Mouse (Mus musculus): ENCODE measurements around the gene Rarres2.

Gene Rarres2

DNA sequence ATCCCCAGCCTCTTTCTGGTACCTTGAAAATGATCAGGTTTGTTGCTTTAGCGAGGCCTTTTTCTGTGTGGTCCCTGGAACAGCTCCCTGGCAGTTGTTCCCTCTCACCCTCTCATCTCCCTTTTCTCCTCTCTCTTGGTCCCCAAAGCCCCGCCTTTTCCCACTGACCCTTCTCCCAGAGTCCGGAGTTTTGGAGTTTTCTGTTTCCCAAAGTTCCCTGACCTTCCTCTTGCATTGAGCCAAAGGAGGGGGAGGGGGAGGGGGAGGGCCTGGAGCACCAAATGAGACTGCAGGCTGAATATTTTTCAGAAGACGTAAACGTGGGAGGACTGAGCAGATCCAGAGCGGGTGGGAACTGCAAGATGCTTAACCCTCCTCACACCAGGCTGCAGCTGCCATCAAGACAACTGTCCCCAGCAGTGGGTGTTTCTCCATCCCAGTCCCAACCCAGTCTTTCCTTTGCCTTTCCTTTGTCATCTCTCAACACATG is at the start of gene Rarres2:
Gene Rarres2, minus strand, starts transcription at position 218 of the 490 bp plus-strand sequence.
- 41% methylated on average over 6 of the region's 6 CpGs for WGBS

DNA sequence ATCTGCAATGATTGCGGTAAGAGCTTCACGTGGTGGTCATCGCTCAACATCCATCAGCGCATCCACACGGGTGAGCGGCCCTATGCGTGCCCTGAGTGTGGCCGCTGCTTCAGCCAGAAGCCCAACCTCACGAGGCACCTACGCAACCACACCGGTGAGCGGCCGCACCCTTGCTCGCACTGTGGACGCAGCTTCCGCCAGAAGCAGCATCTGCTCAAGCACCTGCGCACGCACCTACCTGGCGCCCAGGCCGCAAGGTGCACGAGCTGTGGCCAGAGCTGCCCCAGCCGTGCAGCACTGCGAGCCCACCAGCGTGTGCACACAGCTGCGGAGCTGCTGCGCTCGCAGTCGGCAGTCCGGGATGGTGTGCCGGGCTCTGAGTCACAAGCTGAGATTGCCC is 47.4 kb upstream of the Rarres2 start:
- whole genome bisulfite sequencing, result 96% methylated on average over 30 of the region's 30 CpGs

DNA sequence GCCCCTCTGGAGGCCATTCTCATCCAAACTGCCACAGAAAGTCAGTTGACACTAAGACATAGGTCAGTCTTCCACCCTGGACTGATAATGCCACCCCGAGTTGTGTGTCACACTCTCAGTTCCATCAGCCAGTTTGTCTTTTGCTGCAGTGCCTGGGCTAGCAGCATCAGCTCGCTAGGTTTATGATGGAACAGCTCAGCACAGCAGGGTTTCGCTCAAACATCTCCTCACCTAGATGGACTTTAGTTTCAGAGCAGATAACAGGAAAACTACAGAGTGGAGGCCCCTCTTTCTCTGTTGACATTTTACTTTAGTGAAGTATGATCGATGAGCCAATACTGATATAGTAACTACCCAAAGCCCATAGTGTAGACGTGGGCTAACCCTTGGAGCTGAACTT is 42.2 kb upstream of the Rarres2 start:
- 96% methylated on average over 5 of the region's 5 CpGs for WGBS

DNA sequence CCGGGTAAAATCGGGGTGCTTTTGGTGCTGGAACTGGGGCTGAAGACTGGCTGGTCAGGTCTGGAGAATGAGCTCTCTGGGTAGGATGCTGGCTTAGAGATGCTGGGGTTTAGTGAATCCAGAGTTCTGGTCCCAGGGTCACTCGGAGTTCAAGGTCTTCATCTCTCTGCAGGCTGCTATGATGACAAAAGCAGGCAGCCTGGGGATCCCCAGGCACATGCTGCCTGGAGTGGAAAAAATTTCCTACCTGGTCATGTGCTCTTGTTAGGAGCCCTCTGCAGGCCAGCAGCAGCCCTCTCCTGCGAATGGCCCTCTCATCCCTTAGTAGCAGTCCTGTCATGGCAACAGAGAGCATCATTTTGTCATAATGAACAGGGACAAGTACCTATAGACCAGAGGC is 40.9 kb upstream of the Rarres2 start:
- 96% methylated on average over 4 of the region's 4 CpGs for WGBS

DNA sequence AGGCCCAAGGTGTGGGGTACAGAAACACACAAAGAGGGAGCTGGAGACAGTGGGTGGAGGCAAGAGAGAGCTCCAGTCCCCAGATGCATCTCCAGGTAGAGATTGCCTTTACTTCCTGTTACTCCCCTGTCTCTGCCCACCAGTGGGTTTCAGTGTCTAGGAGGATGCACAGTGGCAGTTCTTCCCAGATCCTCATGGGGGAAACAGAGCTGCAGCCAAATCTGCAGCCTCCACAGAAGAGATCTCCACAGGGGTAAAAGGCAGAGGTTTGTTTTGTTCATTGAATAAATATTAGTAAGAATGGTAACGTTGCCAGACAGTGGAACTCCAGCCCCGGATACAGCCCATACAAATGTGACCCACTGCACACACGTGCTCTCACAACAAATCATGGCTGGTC is 38.1 kb upstream of the Rarres2 start:
- 82% methylated on average over 3 of the region's 3 CpGs for WGBS

DNA sequence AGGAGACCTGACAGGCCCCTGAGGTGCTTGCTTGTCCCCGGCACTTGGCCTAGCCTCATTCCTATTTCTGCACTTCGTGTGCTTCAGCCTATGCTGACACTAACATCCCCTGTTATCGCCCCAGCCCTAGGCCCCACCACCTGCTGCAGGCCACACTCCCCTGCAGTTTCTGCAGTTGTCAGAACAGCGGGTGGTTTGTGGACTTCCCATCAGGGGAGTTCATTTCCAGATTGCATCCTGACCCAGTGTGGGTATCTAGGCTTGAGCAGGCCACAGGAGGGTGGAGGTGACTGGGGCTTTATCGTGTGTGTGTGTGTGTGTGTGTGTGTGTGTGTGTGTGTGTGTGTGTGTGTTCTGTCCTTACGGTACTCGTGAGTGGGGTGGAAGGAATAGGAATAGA is 36.9 kb upstream of the Rarres2 start:
- 77% methylated on average over 7 of the region's 7 CpGs for WGBS

DNA sequence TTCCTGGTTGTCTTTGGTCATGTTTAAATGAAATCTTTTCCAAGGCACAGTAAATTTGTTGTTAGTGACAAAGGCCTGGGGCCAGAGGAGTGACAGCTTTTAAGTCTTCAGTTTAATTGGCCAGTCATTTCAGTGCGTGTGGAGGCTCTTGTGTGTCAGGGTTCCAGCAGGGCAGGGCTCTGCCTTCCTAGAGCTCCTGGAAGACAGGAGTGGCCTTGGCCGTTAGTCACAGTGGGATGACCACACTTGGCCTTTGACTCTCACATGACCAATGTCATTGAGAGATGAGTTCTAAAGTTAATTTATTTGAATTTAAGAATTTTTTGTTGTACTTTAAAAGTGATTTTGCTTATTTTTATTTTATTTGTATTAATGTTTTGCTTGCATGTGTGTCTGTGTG is 35.5 kb upstream of the Rarres2 start:
- WGBS, result 89% methylated on average over 2 of the region's 2 CpGs

DNA sequence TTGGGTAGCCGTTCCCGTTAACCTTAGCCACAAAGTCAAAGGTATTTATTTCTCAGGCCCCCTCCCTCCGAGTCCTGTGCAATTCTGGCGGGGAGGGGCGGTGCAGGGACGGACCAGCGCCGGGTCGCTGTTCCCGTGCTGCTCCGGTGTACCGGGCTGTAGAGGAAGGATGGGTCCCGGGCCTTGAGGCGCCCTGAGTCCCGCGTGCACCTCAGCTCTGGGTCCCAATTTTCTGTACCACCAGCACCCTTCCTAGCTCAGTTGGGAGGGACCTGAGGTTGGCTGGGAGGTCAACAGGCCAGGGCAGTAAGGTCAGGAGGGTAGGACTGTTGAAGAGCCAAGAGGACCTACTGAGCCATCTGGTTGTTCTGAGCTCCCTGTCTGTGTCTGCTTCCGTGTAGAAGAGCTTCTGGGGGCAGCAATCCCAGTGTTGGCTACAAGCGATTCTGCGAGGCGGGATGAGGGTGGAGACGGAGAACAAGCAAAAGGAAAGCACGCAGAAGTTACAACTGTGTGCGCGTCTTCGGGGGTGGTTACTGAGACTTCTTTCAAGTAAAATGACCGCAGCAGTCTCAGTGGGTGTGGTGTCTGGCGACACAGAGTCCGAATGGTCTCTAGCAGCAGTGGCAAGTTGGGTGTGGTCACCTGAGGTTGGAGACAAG is 29.6 kb upstream of the Rarres2 start:
- under 1% methylated on average over 28 of the region's 28 CpGs for WGBS

DNA sequence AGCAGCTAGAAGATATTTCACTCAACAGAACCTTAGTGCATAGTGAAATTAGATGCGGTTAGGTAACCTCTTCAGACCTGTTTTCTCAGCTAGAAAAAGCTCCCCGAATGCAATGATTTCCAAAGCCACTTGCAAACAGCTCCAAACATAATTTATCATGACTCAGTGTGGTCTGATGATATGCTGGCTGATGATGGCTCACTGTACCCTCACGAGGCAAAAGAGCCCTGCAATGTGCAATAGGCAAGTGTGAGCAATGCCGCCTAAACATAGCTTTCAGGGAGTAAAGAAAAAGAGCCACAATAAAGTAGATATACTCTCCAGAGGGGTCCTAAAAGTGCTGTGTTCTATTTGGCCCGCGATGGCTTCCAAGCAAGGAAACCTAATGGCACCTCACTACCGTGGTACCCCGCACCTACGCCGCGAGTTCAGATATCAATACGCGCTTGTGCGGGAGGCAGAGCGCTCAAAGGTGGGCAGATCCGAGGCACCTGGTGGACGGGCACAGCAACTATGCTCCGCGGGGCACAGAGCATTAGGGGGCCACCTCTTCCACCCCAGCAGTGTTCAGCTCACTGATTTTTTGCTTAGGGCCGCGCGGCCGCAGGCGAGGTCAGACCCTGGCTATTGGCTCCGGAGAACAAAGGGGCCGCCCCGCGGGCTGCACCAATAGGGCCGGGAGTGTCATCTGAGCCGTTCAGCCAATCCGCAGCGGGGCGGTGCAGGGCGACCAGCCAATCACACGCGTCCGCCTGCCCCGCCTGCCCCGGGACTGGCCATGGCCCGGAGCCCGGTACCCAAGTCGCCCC is 28.9 kb upstream of the Rarres2 start, which contains the start of gene Zfp775:
Gene Zfp775, plus strand, starts transcription at position 793 of the 809 bp plus-strand sequence.
- 3% methylated on average over 42 of the region's 42 CpGs for WGBS

DNA sequence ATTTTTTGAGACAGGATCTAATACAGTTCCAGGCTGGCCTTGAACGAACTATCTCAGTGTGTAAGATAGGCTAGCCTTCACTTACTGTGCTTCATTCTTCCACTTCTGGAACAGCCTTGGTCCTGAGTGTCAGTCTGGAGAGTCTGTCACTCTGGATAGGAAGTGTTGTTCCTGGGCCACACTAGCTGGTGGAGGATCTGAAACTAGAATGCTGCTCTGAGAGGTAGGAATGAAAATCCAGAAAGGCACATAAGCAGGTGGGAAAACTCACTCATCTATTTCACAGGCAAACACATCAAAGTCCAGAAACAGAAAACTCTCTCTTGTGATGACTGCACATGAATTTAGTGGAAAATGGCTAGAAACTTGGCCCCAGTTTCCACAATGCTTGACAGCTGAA is 28.0 kb upstream of the Rarres2 start:
- WGBS, result 95% methylated on average over 1 of the region's 1 CpGs

DNA sequence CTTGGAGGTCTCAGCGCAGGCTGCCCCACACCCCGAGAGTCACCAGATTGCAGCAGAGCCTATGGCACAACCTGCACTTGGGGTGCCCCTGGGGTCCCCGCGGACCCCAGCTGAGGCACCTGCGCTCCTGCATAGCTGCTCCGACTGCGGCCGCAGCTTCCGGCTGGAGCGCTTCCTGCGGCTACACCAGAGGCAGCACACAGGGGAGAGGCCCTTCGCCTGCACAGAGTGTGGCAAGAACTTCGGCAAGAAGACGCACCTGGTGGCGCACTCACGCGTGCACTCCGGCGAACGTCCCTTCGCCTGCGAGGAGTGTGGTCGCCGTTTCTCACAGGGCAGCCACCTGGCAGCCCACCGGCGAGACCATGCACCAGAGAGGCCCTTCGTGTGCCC is 24.6 kb upstream of the Rarres2 start:
- 97% methylated on average over 27 of the region's 27 CpGs for WGBS

DNA sequence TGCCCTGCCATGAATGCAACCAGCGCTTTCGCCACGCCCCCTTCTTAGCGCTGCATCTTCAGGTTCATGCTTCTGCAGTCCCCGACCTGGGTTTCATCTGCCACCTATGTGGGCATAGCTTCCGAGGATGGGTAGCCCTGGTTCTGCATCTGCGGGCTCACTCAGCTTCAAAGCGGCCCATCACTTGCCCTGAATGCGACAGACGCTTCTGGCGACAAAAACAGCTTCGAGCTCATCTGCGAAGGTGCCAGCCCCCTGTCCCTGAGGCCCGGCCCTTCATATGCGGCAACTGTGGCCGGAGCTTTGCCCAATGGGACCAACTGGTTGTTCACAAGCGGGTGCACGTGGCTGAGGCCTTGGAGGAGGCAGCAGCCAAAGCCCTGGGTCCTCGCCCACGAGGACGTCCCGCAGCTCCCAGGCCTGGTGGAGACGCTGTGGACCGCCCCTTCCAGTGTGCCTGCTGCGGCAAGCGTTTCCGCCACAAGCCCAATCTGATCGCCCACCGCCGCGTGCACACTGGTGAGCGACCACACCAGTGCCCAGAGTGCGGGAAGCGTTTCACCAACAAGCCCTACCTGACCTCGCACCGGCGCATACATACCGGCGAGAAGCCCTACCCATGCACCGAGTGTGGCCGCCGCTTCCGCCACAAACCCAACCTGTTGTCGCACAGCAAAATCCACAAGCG is 24.1 kb upstream of the Rarres2 start:
- WGBS, result 96% methylated on average over 45 of the region's 45 CpGs

DNA sequence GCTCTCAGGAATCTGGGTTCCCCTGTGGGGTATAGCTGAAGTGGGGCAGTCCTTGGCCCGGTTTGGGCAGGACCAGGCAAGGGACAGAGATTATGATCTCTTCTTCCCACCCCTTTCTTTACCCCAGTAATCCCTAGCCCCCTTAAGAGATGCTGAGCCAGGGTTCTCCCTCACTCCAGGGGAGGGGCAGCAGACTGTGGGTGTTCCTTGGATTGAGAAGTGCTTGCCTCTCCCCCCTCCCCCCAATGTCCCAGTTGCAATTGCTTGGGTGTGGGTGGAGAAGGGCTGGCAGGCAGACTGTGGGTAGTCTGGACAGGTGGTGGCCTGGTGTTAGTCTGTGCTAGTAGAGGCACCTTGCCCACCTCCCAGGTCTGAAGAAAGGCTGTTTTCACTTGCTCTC is 22.7 kb upstream of the Rarres2 start:
- WGBS, result 50% methylated on average over 1 of the region's 1 CpGs

DNA sequence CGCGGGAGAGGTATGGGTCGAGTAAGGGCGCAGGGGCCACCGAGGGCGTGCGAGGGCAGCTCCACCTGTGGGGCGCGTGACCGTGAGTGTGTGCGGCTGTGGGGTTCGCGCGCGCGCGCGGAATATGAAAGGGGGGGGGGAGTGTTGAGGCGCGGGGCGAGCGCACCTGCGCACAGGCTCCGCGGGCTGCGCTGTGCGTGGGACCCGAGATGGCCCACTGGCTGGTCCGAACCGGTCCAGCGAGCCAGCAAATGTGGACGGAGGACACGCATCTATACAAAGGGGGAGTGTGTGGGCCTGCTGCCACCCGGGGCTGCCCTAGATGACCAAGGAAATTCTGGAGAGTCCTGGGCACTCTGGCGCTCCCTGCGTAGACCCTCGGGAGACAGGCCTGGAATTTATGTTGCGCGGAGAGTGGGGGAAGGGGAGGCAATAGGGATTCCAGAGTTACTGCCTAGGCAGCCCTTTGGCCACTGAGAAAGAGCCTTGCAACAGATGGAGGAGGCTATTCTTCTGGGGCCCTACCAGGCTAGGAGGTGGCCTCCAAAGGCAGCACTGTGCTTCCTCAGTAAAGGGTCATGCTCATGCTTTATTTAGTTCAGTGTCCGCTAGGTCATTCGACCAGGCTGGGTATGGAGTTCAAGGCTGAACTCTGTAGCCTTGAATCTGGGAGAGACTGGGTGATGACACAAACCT is 21.6 kb upstream of the Rarres2 start:
- 1% methylated on average over 38 of the region's 41 CpGs for WGBS

DNA sequence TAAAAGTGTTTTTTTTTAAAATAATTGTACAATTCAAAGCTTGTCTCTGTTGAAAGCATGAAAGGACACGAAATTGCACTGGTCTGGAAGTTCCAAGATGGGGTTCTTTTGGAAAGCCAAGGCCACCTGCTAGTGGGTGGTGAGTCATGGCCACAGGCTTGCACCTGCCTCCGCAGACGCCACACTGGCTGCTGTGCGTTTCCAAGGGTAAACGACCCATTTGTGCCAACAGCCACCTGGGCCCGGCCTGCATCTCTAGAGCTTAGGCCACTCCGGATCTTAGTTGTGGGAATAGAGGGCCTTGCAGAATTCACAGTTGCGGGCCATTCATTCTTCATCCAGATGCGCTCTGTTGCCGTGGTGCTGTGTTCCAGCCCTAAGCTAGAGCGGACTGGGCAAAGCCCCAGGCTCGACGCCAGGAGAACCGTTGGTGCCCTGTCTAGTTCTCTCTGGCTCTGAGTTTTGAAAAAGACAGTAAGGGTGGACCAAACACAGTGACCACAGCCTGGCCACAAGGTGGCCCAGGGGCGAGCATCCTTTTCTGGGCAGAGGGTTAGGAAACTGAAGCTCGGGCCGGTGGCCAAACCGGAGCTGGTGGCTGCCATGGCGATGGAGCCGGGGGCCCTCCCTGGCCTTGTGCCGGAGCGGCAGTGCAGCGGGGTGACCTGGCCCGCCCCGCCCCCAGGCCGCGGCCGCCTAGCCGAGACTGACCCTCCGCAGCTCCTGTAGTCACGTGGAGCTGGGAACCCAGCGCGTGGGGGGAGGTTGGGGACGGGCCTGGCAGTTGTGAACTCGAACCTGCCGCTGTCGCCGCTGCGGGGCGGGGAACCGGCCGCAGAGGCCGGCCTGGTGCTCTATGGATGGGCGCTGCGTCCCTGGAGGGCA is 20.8 kb upstream of the Rarres2 start, which contains the start of the genes Repin1 and Gm44965:
Gene Repin1, plus strand, starts transcription at position 726 of the 885 bp plus-strand sequence.
Gene Gm44965, plus strand, starts transcription at position 784 of the 885 bp plus-strand sequence.
- 3% methylated on average over 45 of the region's 45 CpGs for WGBS

DNA sequence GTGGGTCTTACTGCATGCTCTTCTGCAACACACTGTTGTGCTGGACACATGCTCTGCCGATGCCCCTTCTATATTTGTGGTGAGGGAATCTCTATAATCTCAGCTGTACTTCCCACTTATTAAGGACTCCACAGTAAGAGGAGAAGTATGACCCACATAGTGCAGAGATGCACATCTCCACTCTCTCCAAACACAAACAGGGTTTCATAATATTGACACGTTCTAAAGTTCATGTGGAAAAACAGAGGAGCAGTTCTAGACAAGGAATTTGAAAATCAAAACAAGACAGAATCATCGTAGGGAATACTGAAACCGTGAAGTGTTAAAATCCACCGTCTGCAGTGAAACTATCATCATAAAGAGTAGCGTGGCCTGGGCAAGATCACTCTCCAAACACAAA is 19.3 kb upstream of the Rarres2 start:
- 89% methylated on average over 6 of the region's 6 CpGs for WGBS

DNA sequence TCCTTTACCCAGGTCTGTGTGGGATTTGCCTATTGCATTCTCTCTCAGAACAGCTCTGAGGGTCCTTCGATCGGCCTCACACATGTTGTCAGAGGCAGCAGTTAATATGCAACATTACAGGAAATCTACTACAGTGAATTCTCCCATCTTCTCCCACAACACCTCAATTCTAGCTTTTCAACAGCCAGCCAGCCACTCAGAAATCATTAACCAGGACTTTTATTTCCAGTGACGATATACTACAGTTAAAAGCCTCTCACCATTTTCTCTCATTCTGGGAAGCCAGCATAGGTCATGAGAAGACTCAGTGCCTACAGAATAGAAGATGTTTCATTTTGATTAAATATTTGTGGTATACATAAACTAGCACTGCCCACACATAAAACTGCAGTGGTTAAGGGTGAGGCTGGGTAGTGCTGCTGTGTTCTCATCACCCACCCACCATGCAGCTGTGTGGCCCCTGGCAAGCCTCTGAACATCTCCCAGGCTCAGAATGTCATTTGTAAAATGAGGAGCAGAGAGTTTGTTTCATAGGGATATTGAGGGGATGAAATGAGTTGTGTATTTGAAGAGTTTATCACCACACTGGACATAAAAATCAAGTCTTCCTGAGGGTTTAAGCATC is 18.7 kb upstream of the Rarres2 start:
- WGBS, result 90% methylated on average over 3 of the region's 3 CpGs

DNA sequence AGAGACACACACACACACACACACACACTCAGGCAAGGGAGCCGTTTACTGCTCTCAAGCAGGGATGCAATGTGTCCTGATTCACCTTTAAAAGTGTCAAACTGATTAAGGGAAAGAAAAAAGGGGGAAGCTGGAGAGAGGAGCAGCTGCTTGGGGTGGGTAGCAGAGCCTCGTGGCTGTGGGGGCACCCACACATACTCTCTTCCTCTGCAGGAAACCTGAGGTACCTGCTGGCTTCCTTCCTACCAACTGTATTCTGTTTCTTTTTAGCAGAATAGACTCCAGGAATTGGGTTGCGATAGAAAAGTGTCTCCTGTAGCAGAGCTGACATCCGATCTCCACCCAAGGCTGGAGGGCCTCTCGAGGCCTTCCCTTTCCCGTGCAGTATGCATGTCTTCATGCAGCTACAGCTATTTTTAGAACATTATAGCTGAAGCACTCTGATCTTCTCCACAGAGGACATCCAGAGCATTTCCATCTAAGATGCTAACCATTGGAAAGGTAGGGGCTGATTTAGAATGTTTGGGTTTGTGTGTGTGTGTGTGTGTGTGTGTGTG is 16.7 kb upstream of the Rarres2 start, which contains the start of gene Gm45021:
Gene Gm45021, plus strand, starts transcription at position 417 of the 557 bp plus-strand sequence.
- 38% methylated on average over 6 of the region's 6 CpGs for WGBS

DNA sequence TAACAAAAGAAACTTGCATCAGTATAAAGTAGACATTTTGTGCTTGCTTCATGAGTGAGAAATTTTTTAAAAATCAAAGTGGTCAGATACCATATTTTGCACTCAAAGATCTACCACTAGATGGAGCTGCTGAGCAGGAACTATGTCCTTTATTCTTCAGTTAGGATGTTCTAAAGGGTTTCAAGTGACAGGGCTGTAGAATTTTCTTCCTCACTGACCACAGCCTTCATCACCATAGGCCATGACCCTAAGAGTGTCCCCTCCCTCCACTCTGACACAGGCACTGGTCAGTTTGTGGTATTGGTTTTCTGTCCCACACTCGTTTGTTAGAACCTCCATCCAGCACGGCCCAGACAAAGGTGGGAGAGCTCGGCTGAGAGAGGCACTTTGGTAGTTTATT is 9.4 kb upstream of the Rarres2 start:
- WGBS, result 68% methylated on average over 3 of the region's 3 CpGs

DNA sequence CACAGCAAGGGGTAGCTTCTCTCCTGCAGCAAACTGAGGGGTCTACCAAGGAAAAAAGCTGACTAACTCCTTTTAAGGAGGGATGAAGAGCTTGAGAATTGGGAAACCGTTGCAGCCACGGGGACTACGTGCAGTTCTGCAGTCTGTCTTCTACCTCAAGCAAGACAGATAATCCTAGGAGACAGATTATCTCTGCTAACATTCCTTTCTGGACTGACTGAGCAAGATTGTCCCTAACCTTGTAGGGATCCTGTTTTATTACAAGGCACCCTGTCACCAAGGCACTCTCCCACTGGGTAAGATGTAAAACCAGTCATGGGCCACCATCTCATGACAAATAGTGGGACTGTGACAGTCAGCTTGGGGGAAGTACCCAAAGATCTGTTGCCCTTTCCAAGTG is 8.7 kb upstream of the Rarres2 start:
- WGBS, result 58% methylated on average over 3 of the region's 3 CpGs

Measured in cerebral cortex, adult 2 months (tissue).